Comparison of ENCODE assay signal across 8 mouse cellular contexts in genomic region chr14:3049513-3049800, GRCm38 (mm10). TPM values are rescaled to one million over a fixed set of nuclear protein-coding genes. Genes with fewer than 3 reads are reported as not detected.
DNase-seq lines count a peak whose midpoint lies in the region; ATAC-seq and TF ChIP-seq lines count a peak whose summit lies in the region.
"Not testable (repeated sequence)": the region's sequence is repeated elsewhere in the genome, so short reads cannot be mapped to it uniquely, and the experiment has no call there.

No protein-coding gene starts in this region.

- not testable (repeated sequence) for TF ChIP-seq POLR2A in ES-Bruce4 (IDR thresholded peaks at IDR 0.05; ENCODE audit: insufficient read depth, low read length)

- H3K9me3 ChIP-seq in ES-Bruce4 (replicated peaks; ENCODE audit: control insufficient read depth, insufficient read depth, low read length, poor library complexity, severe bottlenecking); forebrain, embryonic 16.5 days (ENCODE audit: control insufficient read depth, low read length); hindbrain, embryonic 10.5 days; kidney, embryonic 16.5 days (ENCODE audit: low read length); liver, embryonic 12.5 days (replicated peaks); midbrain, embryonic 15.5 days; stomach, embryonic 16.5 days (replicated peaks; ENCODE audit: control insufficient read depth, low read length): not testable (repeated sequence)

- under 1% methylated on average over 14 of the region's 20 CpGs for WGBS in forebrain, embryonic 16.5 days
- WGBS in hindbrain, embryonic 10.5 days = under 1% methylated on average over 20 of the region's 20 CpGs
- WGBS in kidney, embryonic 16.5 days = 0% methylated on average over 11 of the region's 20 CpGs
- WGBS in liver, embryonic 12.5 days (ENCODE audit: insufficient replicate concordance) = under 1% methylated on average over 15 of the region's 20 CpGs
- WGBS in midbrain, embryonic 15.5 days = under 1% methylated on average over 20 of the region's 20 CpGs
- WGBS in stomach, embryonic 16.5 days = 2% methylated on average over 13 of the region's 20 CpGs

- H3K9ac ChIP-seq in ES-Bruce4 (ENCODE audit: low read depth, poor library complexity, severe bottlenecking) = peak overlapping the region; percentile 62; the same call in 1 of the 2 replicates
- peak overlapping the region; percentile 70 for H3K9ac ChIP-seq in forebrain, embryonic 16.5 days (replicated peaks; ENCODE audit: low read depth, low read length)
- H3K9ac ChIP-seq in kidney, embryonic 16.5 days (replicated peaks; ENCODE audit: low read length); liver, embryonic 12.5 days: not testable (repeated sequence)
- peak overlapping the region; percentile 69 for H3K9ac ChIP-seq in midbrain, embryonic 15.5 days
- H3K9ac ChIP-seq in stomach, embryonic 16.5 days (ENCODE audit: low read length) = peak overlapping the region; percentile 46; the same call in 1 of the 2 replicates

- not testable (repeated sequence) for H3K36me3 ChIP-seq in ES-Bruce4 (ENCODE audit: control insufficient read depth, insufficient read depth, low read length, poor library complexity, severe bottlenecking); forebrain, embryonic 16.5 days (ENCODE audit: control insufficient read depth, insufficient read depth); hindbrain, embryonic 10.5 days; kidney, embryonic 16.5 days (ENCODE audit: insufficient read depth, low read length); liver, embryonic 12.5 days; midbrain, embryonic 15.5 days (replicated peaks); stomach, embryonic 16.5 days (ENCODE audit: control insufficient read depth, insufficient read depth, low read length)

- not testable (repeated sequence) for H3K4me1 ChIP-seq in ES-Bruce4 (ENCODE audit: control insufficient read depth, insufficient read depth, low read length); forebrain, embryonic 16.5 days (replicated peaks; ENCODE audit: control insufficient read depth, insufficient read depth, low read length); hindbrain, embryonic 10.5 days (replicated peaks); kidney, embryonic 16.5 days (ENCODE audit: insufficient read depth, low read length); liver, embryonic 12.5 days; midbrain, embryonic 15.5 days; stomach, embryonic 16.5 days (ENCODE audit: control insufficient read depth, insufficient read depth, low read length)

- peak overlapping the region; percentile 69 for H3K4me3 ChIP-seq in ES-Bruce4 (ENCODE audit: low read depth, low read length)
- peak overlapping the region; percentile 54 for H3K4me3 ChIP-seq in forebrain, embryonic 16.5 days (replicated peaks; ENCODE audit: low read length)
- peak overlapping the region; percentile 58 for H3K4me3 ChIP-seq in hindbrain, embryonic 10.5 days
- peak overlapping the region; percentile 48 for H3K4me3 ChIP-seq in kidney, embryonic 16.5 days (ENCODE audit: low read length)
- H3K4me3 ChIP-seq in liver, embryonic 12.5 days = peak overlapping the region; percentile 34
- H3K4me3 ChIP-seq in midbrain, embryonic 15.5 days = peak overlapping the region; percentile 60
- H3K4me3 ChIP-seq in stomach, embryonic 16.5 days (replicated peaks; ENCODE audit: low read length) = peak overlapping the region; percentile 46

- not testable (repeated sequence) for TF ChIP-seq CTCF in ES-Bruce4 (IDR thresholded peaks at IDR 0.05; ENCODE audit: low read depth, low read length)

- peak overlapping the region; percentile 63 for H3K4me2 ChIP-seq in forebrain, embryonic 16.5 days (ENCODE audit: low read length)
- peak overlapping the region; percentile 66 for H3K4me2 ChIP-seq in kidney, embryonic 16.5 days (replicated peaks; ENCODE audit: low read depth, low read length)
- peak overlapping the region; percentile 60 for H3K4me2 ChIP-seq in liver, embryonic 12.5 days
- H3K4me2 ChIP-seq in midbrain, embryonic 15.5 days = peak overlapping the region; percentile 66
- H3K4me2 ChIP-seq in stomach, embryonic 16.5 days (ENCODE audit: low read depth, low read length) = peak overlapping the region; percentile 65

- not testable (repeated sequence) for H3K27me3 ChIP-seq in ES-Bruce4 (ENCODE audit: control insufficient read depth, insufficient read depth, low read length, poor library complexity, severe bottlenecking); forebrain, embryonic 16.5 days (replicated peaks; ENCODE audit: control insufficient read depth, insufficient read depth, low read length); hindbrain, embryonic 10.5 days (ENCODE audit: insufficient read depth, poor library complexity, severe bottlenecking); kidney, embryonic 16.5 days (ENCODE audit: insufficient read depth, low read length); midbrain, embryonic 15.5 days (replicated peaks); stomach, embryonic 16.5 days (ENCODE audit: control insufficient read depth, insufficient read depth, low read length)
- H3K27me3 ChIP-seq in liver, embryonic 12.5 days (replicated peaks) = peaks cover 10% of the 10 kb centered on the region

- not testable (repeated sequence) for ATAC-seq in forebrain, embryonic 16.5 days; kidney, embryonic 16.5 days (ENCODE audit: low FRiP score, low TSS enrichment); liver, embryonic 12.5 days; midbrain, embryonic 15.5 days (replicated peaks); stomach, embryonic 16.5 days (ENCODE audit: insufficient read depth, low FRiP score)

- not testable (repeated sequence) for TF ChIP-seq EP300 in ES-Bruce4 (IDR thresholded peaks at IDR 0.05; ENCODE audit: insufficient read depth, low read depth, low read length)

- peak; percentile 8 to 25 for DNase-seq in cerebellum, postnatal 36 days
- DNase-seq in hindbrain, embryonic 10.5 days (ENCODE audit: low spot score) = peak; percentile 37

- H3K27ac ChIP-seq in ES-Bruce4 (ENCODE audit: insufficient read depth, low read length); forebrain, embryonic 16.5 days (ENCODE audit: low read length); kidney, embryonic 16.5 days (ENCODE audit: low read length); liver, embryonic 12.5 days; stomach, embryonic 16.5 days (ENCODE audit: low read length): not testable (repeated sequence)
- peak overlapping the region; percentile 81 for H3K27ac ChIP-seq in hindbrain, embryonic 10.5 days
- peak overlapping the region; percentile 67; the same call in 1 of the 2 replicates for H3K27ac ChIP-seq in midbrain, embryonic 15.5 days

RNA-seq across cellular contexts. Expression of gene Gm2897, which starts 0.4 kb away (rescaled TPM):
- 0.42 and 1.7 TPM in 2 replicates for polyA plus RNA-seq in ES-Bruce4 (2011; ENCODE audit: insufficient read depth, insufficient read length, low read depth, missing spikeins)
- 8.8 and 11.5 TPM in 2 replicates for polyA plus RNA-seq in forebrain, embryonic 16.5 days (2015; fragmentation: Nextera tagmentation; extraction: Ambion mirVana)
- polyA plus RNA-seq in hindbrain, embryonic 10.5 days (2016; fragmentation: Nextera tagmentation; extraction: Ambion mirVana) = 2.3 and 4.3 TPM in 2 replicates
- 1.5 TPM in 2 replicates for polyA plus RNA-seq in kidney, embryonic 16.5 days (2015; fragmentation: Nextera tagmentation; extraction: Ambion mirVana)
- polyA plus RNA-seq in liver, embryonic 12.5 days (2016; fragmentation: Nextera tagmentation; extraction: Ambion mirVana) = 0.22 TPM in 1 of 2 replicates, not detected in the other
- polyA plus RNA-seq in midbrain, embryonic 15.5 days (2015; fragmentation: Nextera tagmentation; extraction: Ambion mirVana) = 12.8 and 14.7 TPM in 2 replicates
- polyA plus RNA-seq in stomach, embryonic 16.5 days (2015; fragmentation: Nextera tagmentation; extraction: Ambion mirVana) = 2.3 and 2.9 TPM in 2 replicates

RNA-seq across cellular contexts. Expression of gene Gm2888, which starts 19.7 kb away (rescaled TPM):
- not detected in 2 replicates for polyA plus RNA-seq in ES-Bruce4 (2011; ENCODE audit: insufficient read depth, insufficient read length, low read depth, missing spikeins)
- polyA plus RNA-seq in forebrain, embryonic 16.5 days (2015; fragmentation: Nextera tagmentation; extraction: Ambion mirVana) = not detected in 2 replicates
- polyA plus RNA-seq in hindbrain, embryonic 10.5 days (2016; fragmentation: Nextera tagmentation; extraction: Ambion mirVana) = not detected in 2 replicates
- polyA plus RNA-seq in kidney, embryonic 16.5 days (2015; fragmentation: Nextera tagmentation; extraction: Ambion mirVana) = not detected in 2 replicates
- not detected in 2 replicates for polyA plus RNA-seq in liver, embryonic 12.5 days (2016; fragmentation: Nextera tagmentation; extraction: Ambion mirVana)
- not detected in 2 replicates for polyA plus RNA-seq in midbrain, embryonic 15.5 days (2015; fragmentation: Nextera tagmentation; extraction: Ambion mirVana)
- polyA plus RNA-seq in stomach, embryonic 16.5 days (2015; fragmentation: Nextera tagmentation; extraction: Ambion mirVana) = not detected in 2 replicates
